Mouse (Mus musculus): ENCODE measurements around the gene Wbp2. TPM values are rescaled to one million over a fixed set of nuclear protein-coding genes. Genes with fewer than 3 reads are reported as not detected.
"Not testable (repeated sequence)": the region's sequence is repeated elsewhere in the genome, so short reads cannot be mapped to it uniquely, and the experiment has no call there.

The Wbp2 gene
- polyA plus RNA-seq, 1 experiment from 2014 or later = 132 TPM

- H3K4me3 ChIP-seq (replicated peaks) = no peak within 1 kb of the TSS
- WGBS = 27% methylated on average over 23 of the region's 23 CpGs
Observed at GRCm38 (mm10) chr11:116127156-116127980, 40.6 kb upstream of the Wbp2 start, which contains the start of gene Trim47. Gene Trim47 (minus strand): TSS chr11:116127210.

GRCm38 (mm10) chr11:116126261-116126660 lies 39.5 kb upstream of the Wbp2 start:
- Histone ChIP-seq H3K4me3 (replicated peaks) (no peak overlapping the region), H3K9me3 (no peaks in the 10 kb centered on the region), H3K4me2 (replicated peaks) (no peak overlapping the region), H3K27me3 (no peaks in the 10 kb centered on the region; the same call in 1 of the 2 replicates), H3K4me1 (replicated peaks) (peaks cover 26% of the 10 kb centered on the region), H3K36me3 (peaks cover 12% of the 10 kb centered on the region), H3K27ac (no peak overlapping the region), H3K9ac (replicated peaks) (no peak overlapping the region)
- 95% methylated on average over 15 of the region's 15 CpGs for WGBS
- no peak for ATAC-seq

More at GRCm38 (mm10) chr11:116127156-116127980, 40.6 kb upstream of the Wbp2 start, which contains the start of gene Trim47:
- Histone ChIP-seq H3K27me3 (no peaks in the 10 kb centered on the region; the same call in 1 of the 2 replicates), H3K36me3 (peaks cover 20% of the 10 kb centered on the region), H3K4me2 (replicated peaks) (peak within 1 kb of the TSS; percentile 17; the same call in 1 of the 2 replicates), H3K9me3 (no peaks in the 10 kb centered on the region), H3K9ac (replicated peaks) (0 out of 2 replicates have a peak within 1 kb of the TSS, but pooled peaks have one; percentile 10), H3K4me1 (replicated peaks) (peaks cover 32% of the 10 kb centered on the region), H3K27ac (no peak within 1 kb of the TSS)
- no peak for ATAC-seq

- not testable (repeated sequence) for H3K4me2 ChIP-seq (replicated peaks); H3K27ac ChIP-seq; ATAC-seq; H3K4me3 ChIP-seq (replicated peaks); H3K9me3 ChIP-seq; H3K9ac ChIP-seq (replicated peaks); H3K27me3 ChIP-seq; H3K4me1 ChIP-seq (replicated peaks)
- peaks cover 12% of the 10 kb centered on the region for H3K36me3 ChIP-seq
- 89% methylated on average over 8 of the region's 8 CpGs for WGBS
Observed at GRCm38 (mm10) chr11:116121731-116122245, 35.0 kb upstream of the Wbp2 start.

GRCm38 (mm10) chr11:116117819-116118218 lies 31.0 kb upstream of the Wbp2 start:
- Histone ChIP-seq H3K9ac (replicated peaks) (no peak overlapping the region), H3K9me3 (no peaks in the 10 kb centered on the region), H3K4me1 (replicated peaks) (0 out of 2 replicates have a peak, but pooled peaks cover 4% of the 10 kb centered on the region), H3K27ac (no peak overlapping the region), H3K36me3 (no peaks in the 10 kb centered on the region), H3K27me3 (0 out of 2 replicates have a peak, but pooled peaks cover 4% of the 10 kb centered on the region), H3K4me3 (replicated peaks) (no peak overlapping the region), H3K4me2 (replicated peaks) (no peak overlapping the region)
- ATAC-seq = no peak

- Histone ChIP-seq H3K27me3 (peaks cover 5% of the 10 kb centered on the region; the same call in 1 of the 2 replicates), H3K9ac (replicated peaks) (no peak overlapping the region), H3K4me3 (replicated peaks) (no peak overlapping the region), H3K36me3 (no peaks in the 10 kb centered on the region), H3K4me1 (replicated peaks) (0 out of 2 replicates have a peak, but pooled peaks cover 4% of the 10 kb centered on the region), H3K9me3 (no peaks in the 10 kb centered on the region), H3K27ac (no peak overlapping the region), H3K4me2 (replicated peaks) (no peak overlapping the region)
- WGBS = 83% methylated on average over 12 of the region's 12 CpGs
- ATAC-seq = no peak
Observed at GRCm38 (mm10) chr11:116117241-116117640, 30.4 kb upstream of the Wbp2 start.

GRCm38 (mm10) chr11:116111611-116112203 lies 24.9 kb upstream of the Wbp2 start:
- 83% methylated on average over 19 of the region's 19 CpGs for WGBS
- Histone ChIP-seq H3K4me2 (replicated peaks) (no peak overlapping the region), H3K36me3 (no peaks in the 10 kb centered on the region), H3K4me1 (replicated peaks) (peaks cover 33% of the 10 kb centered on the region), H3K9me3 (no peaks in the 10 kb centered on the region), H3K27me3 (peaks cover 60% of the 10 kb centered on the region), H3K4me3 (replicated peaks) (no peak overlapping the region), H3K9ac (replicated peaks) (no peak overlapping the region), H3K27ac (no peak overlapping the region)
- ATAC-seq = no peak

GRCm38 (mm10) chr11:116111067-116111466 lies 24.3 kb upstream of the Wbp2 start:
- Histone ChIP-seq H3K36me3 (no peaks in the 10 kb centered on the region), H3K9ac (replicated peaks) (no peak overlapping the region), H3K27ac (no peak overlapping the region), H3K4me1 (replicated peaks) (peaks cover 39% of the 10 kb centered on the region), H3K4me2 (replicated peaks) (no peak overlapping the region), H3K27me3 (peaks cover 66% of the 10 kb centered on the region), H3K4me3 (replicated peaks) (no peak overlapping the region), H3K9me3 (no peaks in the 10 kb centered on the region)
- WGBS = 78% methylated on average over 4 of the region's 4 CpGs
- ATAC-seq = no peak

GRCm38 (mm10) chr11:116110540-116110939 lies 23.7 kb upstream of the Wbp2 start:
- no peak overlapping the region for H3K27ac ChIP-seq
- no peak for ATAC-seq
- WGBS = 35% methylated on average over 10 of the region's 10 CpGs
- no peaks in the 10 kb centered on the region for H3K36me3 ChIP-seq
- peaks cover 72% of the 10 kb centered on the region for H3K27me3 ChIP-seq
- H3K9me3 ChIP-seq = no peaks in the 10 kb centered on the region
- peaks cover 39% of the 10 kb centered on the region for H3K4me1 ChIP-seq (replicated peaks)
- H3K4me2 ChIP-seq (replicated peaks) = peak overlapping the region; percentile 53; the same call in 1 of the 2 replicates
- H3K9ac ChIP-seq (replicated peaks) = no peak overlapping the region
- peak overlapping the region; percentile 37 for H3K4me3 ChIP-seq (replicated peaks)

- 2% methylated on average over 28 of the region's 35 CpGs for WGBS
- ATAC-seq = no peak
Observed at GRCm38 (mm10) chr11:116110131-116110530, 23.3 kb upstream of the Wbp2 start.

GRCm38 (mm10) chr11:116109441-116110081 lies 22.8 kb upstream of the Wbp2 start:
- peaks cover 40% of the 10 kb centered on the region for H3K4me1 ChIP-seq (replicated peaks)
- H3K9me3 ChIP-seq = no peaks in the 10 kb centered on the region
- 2% methylated on average over 70 of the region's 70 CpGs for WGBS
- peaks cover 74% of the 10 kb centered on the region for H3K27me3 ChIP-seq
- H3K4me3 ChIP-seq (replicated peaks) = peak overlapping the region; percentile 37
- peak; percentile 30; the same call in 1 of the 2 replicates for ATAC-seq
- peak overlapping the region; percentile 53 for H3K4me2 ChIP-seq (replicated peaks)
- 0 out of 2 replicates have a peak overlapping the region, but pooled peaks have one; percentile 32 for H3K9ac ChIP-seq (replicated peaks)
- H3K27ac ChIP-seq = no peak overlapping the region
- no peaks in the 10 kb centered on the region for H3K36me3 ChIP-seq

More at GRCm38 (mm10) chr11:116110131-116110530, 23.3 kb upstream of the Wbp2 start:
- H3K9me3 ChIP-seq = no peaks in the 10 kb centered on the region
- H3K4me3 ChIP-seq (replicated peaks) = peak overlapping the region; percentile 37
- H3K9ac ChIP-seq (replicated peaks) = peak overlapping the region; percentile 29; the same call in 1 of the 2 replicates
- no peak overlapping the region for H3K27ac ChIP-seq
- H3K27me3 ChIP-seq = peaks cover 74% of the 10 kb centered on the region
- H3K36me3 ChIP-seq = no peaks in the 10 kb centered on the region
- peak overlapping the region; percentile 53 for H3K4me2 ChIP-seq (replicated peaks)
- H3K4me1 ChIP-seq (replicated peaks) = peaks cover 39% of the 10 kb centered on the region

GRCm38 (mm10) chr11:116108464-116109137 lies 21.8 kb upstream of the Wbp2 start:
- Histone ChIP-seq H3K9me3 (no peaks in the 10 kb centered on the region), H3K27me3 (peaks cover 70% of the 10 kb centered on the region), H3K36me3 (no peaks in the 10 kb centered on the region), H3K4me3 (replicated peaks) (no peak overlapping the region), H3K9ac (replicated peaks) (no peak overlapping the region; the same call in 1 of the 2 replicates), H3K4me2 (replicated peaks) (peak overlapping the region; percentile 53), H3K27ac (no peak overlapping the region), H3K4me1 (replicated peaks) (peaks cover 50% of the 10 kb centered on the region)
- no peak for ATAC-seq
- WGBS = 4% methylated on average over 23 of the region's 23 CpGs

Measured in midbrain, embryonic 13.5 days (tissue).